Mouse (Mus musculus) spleen, adult 2 months (tissue): ENCODE data around the gene Mical3.

Experiments used
- CTCF ChIP-seq: fragments of 200-500 bp; IDR thresholded peaks from 2 replicates; pipeline ENCODE4 v1.5.1; 2011; ENCODE audit warnings: mild to moderate bottlenecking, inconsistent platforms; ENCODE audit not compliant: insufficient read depth, insufficient read length, insufficient replicate concordance; ENCODE audit errors: extremely low read depth
- POLR2A ChIP-seq: fragments of 200-500 bp; IDR thresholded peaks from 2 replicates; pipeline ENCODE4 v1.6.1; 2011; ENCODE audit warnings: low read depth, low read length, inconsistent platforms

- TF ChIP-seq CTCF (no peak), POLR2A (no peak)
These were observed 174.3 kb downstream of the Mical3 start for GRCm38 (mm10) chr6:120956259-120957161.
